Mouse (Mus musculus): ENCODE measurements around the gene Zp1. TPM values are rescaled to one million over a fixed set of nuclear protein-coding genes. Genes with fewer than 3 reads are reported as not detected.
A peak's percentile ranks its signal among the peaks of the same experiment; 100 is the strongest.

Gene Zp1
- polyA plus RNA-seq, 1 experiment from 2014 or later = not detected

DNA sequence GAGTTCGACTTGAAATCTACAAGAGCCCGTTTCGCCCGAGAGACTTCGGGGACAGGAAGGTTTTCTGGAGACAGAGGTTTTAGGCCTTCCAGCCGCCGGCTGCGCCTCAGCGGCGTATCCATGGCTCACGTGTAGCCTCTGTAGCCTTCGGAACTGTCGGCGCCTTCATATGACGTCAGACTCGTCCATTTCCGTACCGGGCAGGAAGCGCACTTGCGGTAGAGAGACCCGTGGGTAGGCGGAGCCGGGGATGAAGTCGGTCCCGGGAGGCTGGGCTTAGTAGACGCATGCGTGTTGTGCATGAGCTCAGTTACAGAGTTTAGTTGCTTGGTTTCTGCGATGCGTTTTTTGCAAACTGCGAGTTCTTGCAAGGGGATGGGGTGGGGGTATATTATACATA is 28.7 kb upstream of the Zp1 start, which contains the start of gene Ccdc86:
Gene Ccdc86 (minus strand): TSS at position 155 of the 400 bp plus-strand sequence.
- peak; percentile 100 for DNase-seq (ENCODE audit: low spot score)
- H3K27me3 ChIP-seq (ENCODE audit: control insufficient read depth, insufficient read depth, low read length) = no peaks in the 10 kb centered on the region
- H3K9ac ChIP-seq (replicated peaks; ENCODE audit: low read length) = peak within 1 kb of the TSS; percentile 79
- WGBS = 0% methylated on average over 30 of the region's 30 CpGs
- peak; percentile 96 for ATAC-seq (replicated peaks; ENCODE audit: insufficient number of reproducible peaks, low FRiP score, low TSS enrichment, low read depth)
- H3K4me3 ChIP-seq (ENCODE audit: low read depth, low read length) = peak within 1 kb of the TSS; percentile 80
- H3K27ac ChIP-seq (replicated peaks; ENCODE audit: low read depth, low read length) = no peak within 1 kb of the TSS
- H3K36me3 ChIP-seq (replicated peaks; ENCODE audit: control insufficient read depth, insufficient read depth, low read depth, low read length) = peaks cover 9% of the 10 kb centered on the region; the same call in 1 of the 2 replicates
- H3K9me3 ChIP-seq (replicated peaks; ENCODE audit: control insufficient read depth, low read length) = no peaks in the 10 kb centered on the region
- H3K4me2 ChIP-seq (ENCODE audit: low read depth, low read length) = peak within 1 kb of the TSS; percentile 97
- no peaks in the 10 kb centered on the region; the same call in 1 of the 2 replicates for H3K4me1 ChIP-seq (ENCODE audit: control insufficient read depth, insufficient read depth, low read length)

DNA sequence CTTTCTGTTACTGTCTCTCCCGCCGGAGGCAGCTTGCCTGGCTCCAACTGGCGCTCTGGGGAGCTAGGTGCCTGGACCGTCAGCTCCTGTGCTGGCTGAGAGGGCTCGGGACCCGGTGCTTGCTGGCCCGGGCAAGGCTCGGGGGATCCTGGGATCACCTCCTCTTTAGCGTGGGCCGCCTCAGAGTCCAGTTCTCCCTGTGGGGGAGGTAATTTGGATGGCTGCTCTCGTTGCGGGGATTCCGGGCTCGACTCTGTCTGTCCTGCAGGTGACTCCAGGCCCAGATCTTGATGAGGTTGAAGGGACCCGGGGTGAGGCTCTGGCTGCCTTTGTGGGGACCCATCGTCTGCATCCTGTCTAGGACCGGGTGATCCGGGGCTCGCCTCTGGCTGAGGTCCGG is 28.0 kb upstream of the Zp1 start:
- Histone ChIP-seq H3K27me3 (ENCODE audit: control insufficient read depth, insufficient read depth, low read length) (no peaks in the 10 kb centered on the region), H3K4me2 (ENCODE audit: low read depth, low read length) (peak overlapping the region; percentile 97), H3K9me3 (replicated peaks; ENCODE audit: control insufficient read depth, low read length) (no peaks in the 10 kb centered on the region), H3K27ac (replicated peaks; ENCODE audit: low read depth, low read length) (no peak overlapping the region), H3K4me3 (ENCODE audit: low read depth, low read length) (peak overlapping the region; percentile 80), H3K9ac (replicated peaks; ENCODE audit: low read length) (peak overlapping the region; percentile 79), H3K36me3 (replicated peaks; ENCODE audit: control insufficient read depth, insufficient read depth, low read depth, low read length) (peaks cover 12% of the 10 kb centered on the region; the same call in 1 of the 2 replicates), H3K4me1 (ENCODE audit: control insufficient read depth, insufficient read depth, low read length) (no peaks in the 10 kb centered on the region; the same call in 1 of the 2 replicates)
- WGBS = under 1% methylated on average over 20 of the region's 20 CpGs
- ATAC-seq (replicated peaks; ENCODE audit: insufficient number of reproducible peaks, low FRiP score, low TSS enrichment, low read depth) = no peak
- DNase-seq (ENCODE audit: low spot score) = no peak

DNA sequence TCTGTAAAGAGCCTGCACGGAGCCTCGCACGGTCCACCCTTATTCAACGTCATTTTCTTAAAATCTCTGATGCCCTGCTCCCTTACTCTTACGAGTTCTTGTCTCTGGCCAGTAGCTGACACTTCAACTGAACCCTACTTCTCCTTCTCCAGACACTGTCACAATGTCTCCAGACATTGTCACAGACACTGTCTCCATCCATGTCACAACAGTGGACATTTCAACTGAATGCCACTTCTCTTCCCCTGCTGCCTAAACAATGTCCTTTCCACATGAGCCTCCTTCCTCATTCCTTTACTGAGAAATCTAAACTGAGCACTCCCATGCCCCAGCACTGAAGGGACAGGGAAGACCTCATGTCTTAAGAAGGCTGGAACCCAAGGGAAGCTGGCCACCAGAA is 26.8 kb upstream of the Zp1 start:
- Histone ChIP-seq H3K4me2 (ENCODE audit: low read depth, low read length) (peak overlapping the region; percentile 97), H3K36me3 (replicated peaks; ENCODE audit: control insufficient read depth, insufficient read depth, low read depth, low read length) (peaks cover 12% of the 10 kb centered on the region; the same call in 1 of the 2 replicates), H3K4me1 (ENCODE audit: control insufficient read depth, insufficient read depth, low read length) (no peaks in the 10 kb centered on the region; the same call in 1 of the 2 replicates), H3K4me3 (ENCODE audit: low read depth, low read length) (peak overlapping the region; percentile 80), H3K9me3 (replicated peaks; ENCODE audit: control insufficient read depth, low read length) (no peaks in the 10 kb centered on the region), H3K27ac (replicated peaks; ENCODE audit: low read depth, low read length) (no peak overlapping the region), H3K9ac (replicated peaks; ENCODE audit: low read length) (no peak overlapping the region; the same call in 1 of the 2 replicates), H3K27me3 (ENCODE audit: control insufficient read depth, insufficient read depth, low read length) (no peaks in the 10 kb centered on the region)
- 80% methylated on average over 5 of the region's 5 CpGs for WGBS
- DNase-seq (ENCODE audit: low spot score) = no peak
- ATAC-seq (replicated peaks; ENCODE audit: insufficient number of reproducible peaks, low FRiP score, low TSS enrichment, low read depth) = no peak

DNA sequence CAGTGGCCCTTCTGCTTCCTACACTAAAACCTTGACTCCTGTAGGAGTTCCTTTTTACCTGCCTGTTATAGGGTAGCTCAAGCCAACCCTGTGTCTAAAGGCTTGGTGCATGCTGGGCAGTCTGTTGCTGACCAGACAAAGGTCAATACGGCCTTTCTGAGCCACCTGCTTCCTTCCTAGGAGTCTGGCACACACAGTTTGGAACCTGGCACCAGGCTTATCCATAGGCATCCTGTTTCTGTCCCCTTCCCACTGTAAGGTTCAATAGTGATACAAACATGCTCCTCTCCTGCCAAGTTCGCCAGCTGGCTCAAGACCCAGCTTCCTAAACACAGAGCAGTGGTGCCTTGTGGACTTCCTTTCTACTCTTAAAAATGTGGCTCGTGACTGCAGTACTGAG is 26.1 kb upstream of the Zp1 start:
- Histone ChIP-seq H3K4me2 (ENCODE audit: low read depth, low read length) (no peak overlapping the region), H3K36me3 (replicated peaks; ENCODE audit: control insufficient read depth, insufficient read depth, low read depth, low read length) (peaks cover 12% of the 10 kb centered on the region; the same call in 1 of the 2 replicates), H3K9ac (replicated peaks; ENCODE audit: low read length) (no peak overlapping the region), H3K4me3 (ENCODE audit: low read depth, low read length) (no peak overlapping the region), H3K4me1 (ENCODE audit: control insufficient read depth, insufficient read depth, low read length) (no peaks in the 10 kb centered on the region; the same call in 1 of the 2 replicates), H3K9me3 (replicated peaks; ENCODE audit: control insufficient read depth, low read length) (no peaks in the 10 kb centered on the region), H3K27me3 (ENCODE audit: control insufficient read depth, insufficient read depth, low read length) (no peaks in the 10 kb centered on the region), H3K27ac (replicated peaks; ENCODE audit: low read depth, low read length) (no peak overlapping the region)
- 79% methylated on average over 3 of the region's 3 CpGs for WGBS
- ATAC-seq (replicated peaks; ENCODE audit: insufficient number of reproducible peaks, low FRiP score, low TSS enrichment, low read depth) = no peak
- no peak for DNase-seq (ENCODE audit: low spot score)

DNA sequence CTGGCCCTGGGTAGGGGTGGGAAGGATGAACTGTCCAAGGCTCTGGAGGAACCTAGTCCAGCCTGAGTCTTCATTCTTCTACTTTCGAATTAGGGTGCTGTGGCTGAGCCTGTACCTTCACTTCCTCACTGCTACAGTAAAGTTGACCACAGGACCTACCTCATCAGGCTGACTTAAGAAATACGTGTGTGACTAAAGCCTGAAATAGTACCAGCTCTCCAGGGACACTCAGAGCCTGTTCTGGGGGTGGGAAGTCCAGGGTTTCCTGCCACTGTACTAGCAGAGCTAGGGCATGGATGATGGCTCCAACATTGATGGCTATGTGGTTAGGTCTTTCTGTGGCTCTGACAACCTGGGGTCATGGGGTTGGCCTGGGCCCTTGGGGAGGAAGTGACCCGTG is 23.5 kb upstream of the Zp1 start:
- ATAC-seq (replicated peaks; ENCODE audit: insufficient number of reproducible peaks, low FRiP score, low TSS enrichment, low read depth) (no peak), DNase-seq (ENCODE audit: low spot score) (no peak)
- Histone ChIP-seq H3K27ac (replicated peaks; ENCODE audit: low read depth, low read length) (no peak overlapping the region), H3K4me2 (ENCODE audit: low read depth, low read length) (no peak overlapping the region), H3K36me3 (replicated peaks; ENCODE audit: control insufficient read depth, insufficient read depth, low read depth, low read length) (peaks cover 12% of the 10 kb centered on the region; the same call in 1 of the 2 replicates), H3K27me3 (ENCODE audit: control insufficient read depth, insufficient read depth, low read length) (no peaks in the 10 kb centered on the region), H3K4me1 (ENCODE audit: control insufficient read depth, insufficient read depth, low read length) (no peaks in the 10 kb centered on the region; the same call in none of the 2 replicates), H3K9me3 (replicated peaks; ENCODE audit: control insufficient read depth, low read length) (no peaks in the 10 kb centered on the region), H3K4me3 (ENCODE audit: low read depth, low read length) (no peak overlapping the region), H3K9ac (replicated peaks; ENCODE audit: low read length) (no peak overlapping the region)
- 84% methylated on average over 3 of the region's 3 CpGs for WGBS

DNA sequence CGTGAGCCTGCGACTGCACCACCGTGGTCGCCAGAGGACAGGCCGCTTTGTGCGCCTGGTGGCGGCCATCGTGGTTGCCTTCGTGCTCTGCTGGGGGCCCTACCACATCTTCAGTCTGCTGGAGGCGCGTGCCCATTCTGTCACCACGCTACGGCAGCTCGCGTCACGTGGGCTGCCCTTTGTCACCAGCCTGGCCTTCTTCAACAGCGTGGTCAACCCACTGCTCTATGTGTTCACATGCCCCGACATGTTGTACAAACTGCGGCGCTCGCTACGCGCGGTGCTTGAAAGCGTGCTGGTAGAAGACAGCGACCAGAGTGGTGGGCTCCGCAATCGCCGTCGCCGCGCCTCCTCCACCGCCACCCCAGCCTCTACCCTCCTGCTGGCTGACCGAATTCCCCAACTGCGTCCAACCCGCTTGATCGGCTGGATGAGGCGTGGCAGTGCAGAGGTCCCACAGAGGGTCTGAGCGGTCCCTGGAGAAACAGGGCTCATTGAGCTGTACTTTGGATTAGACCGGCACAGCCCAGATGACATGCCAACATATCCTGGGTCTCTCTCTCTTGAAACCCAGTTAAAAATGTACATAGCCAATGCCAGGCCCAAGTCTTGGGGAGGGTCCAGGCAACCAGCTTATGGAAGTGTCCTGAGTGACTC is 20.5 kb upstream of the Zp1 start:
- DNase-seq (ENCODE audit: low spot score) = peak; percentile 60
- ATAC-seq (replicated peaks; ENCODE audit: insufficient number of reproducible peaks, low FRiP score, low TSS enrichment, low read depth) = peak; percentile 68

DNA sequence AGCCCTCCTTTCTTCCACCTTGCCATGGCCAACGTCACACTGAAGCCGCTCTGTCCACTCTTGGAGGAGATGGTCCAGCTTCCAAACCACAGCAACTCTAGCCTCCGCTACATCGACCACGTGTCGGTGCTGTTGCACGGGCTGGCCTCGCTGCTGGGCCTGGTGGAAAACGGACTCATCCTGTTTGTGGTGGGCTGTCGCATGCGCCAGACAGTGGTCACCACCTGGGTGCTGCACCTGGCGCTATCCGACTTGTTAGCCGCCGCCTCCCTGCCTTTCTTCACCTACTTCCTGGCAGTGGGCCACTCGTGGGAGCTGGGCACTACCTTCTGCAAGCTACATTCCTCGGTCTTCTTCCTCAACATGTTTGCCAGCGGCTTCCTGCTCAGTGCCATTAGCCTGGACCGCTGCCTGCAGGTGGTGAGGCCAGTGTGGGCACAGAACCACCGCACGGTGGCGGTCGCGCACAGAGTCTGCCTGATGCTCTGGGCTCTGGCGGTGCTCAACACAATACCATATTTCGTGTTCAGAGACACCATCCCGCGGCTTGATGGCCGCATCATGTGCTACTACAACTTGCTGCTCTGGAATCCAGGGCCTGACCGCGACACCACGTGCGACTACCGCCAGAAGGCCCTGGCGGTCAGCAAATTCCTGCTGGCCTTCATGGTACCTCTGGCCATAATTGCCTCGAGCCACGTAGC is 19.8 kb upstream of the Zp1 start:
- 16% methylated on average over 37 of the region's 37 CpGs for WGBS
- DNase-seq (ENCODE audit: low spot score) = peak; percentile 91

More for the DNA sequence above, 20.5 kb upstream of the Zp1 start:
- peak overlapping the region; percentile 73 for H3K4me2 ChIP-seq (ENCODE audit: low read depth, low read length)
- peaks cover 12% of the 10 kb centered on the region; the same call in 1 of the 2 replicates for H3K36me3 ChIP-seq (replicated peaks; ENCODE audit: control insufficient read depth, insufficient read depth, low read depth, low read length)
- no peaks in the 10 kb centered on the region; the same call in 1 of the 2 replicates for H3K4me1 ChIP-seq (ENCODE audit: control insufficient read depth, insufficient read depth, low read length)
- no peaks in the 10 kb centered on the region for H3K9me3 ChIP-seq (replicated peaks; ENCODE audit: control insufficient read depth, low read length)
- H3K9ac ChIP-seq (replicated peaks; ENCODE audit: low read length) = peak overlapping the region; percentile 76
- peak overlapping the region; percentile 33 for H3K4me3 ChIP-seq (ENCODE audit: low read depth, low read length)
- no peak overlapping the region for H3K27ac ChIP-seq (replicated peaks; ENCODE audit: low read depth, low read length)
- WGBS = 2% methylated on average over 40 of the region's 40 CpGs
- no peaks in the 10 kb centered on the region for H3K27me3 ChIP-seq (ENCODE audit: control insufficient read depth, insufficient read depth, low read length)

More for the DNA sequence above, 19.8 kb upstream of the Zp1 start:
- Histone ChIP-seq H3K4me1 (ENCODE audit: control insufficient read depth, insufficient read depth, low read length) (no peaks in the 10 kb centered on the region; the same call in 1 of the 2 replicates), H3K9ac (replicated peaks; ENCODE audit: low read length) (peak overlapping the region; percentile 76), H3K27me3 (ENCODE audit: control insufficient read depth, insufficient read depth, low read length) (no peaks in the 10 kb centered on the region), H3K36me3 (replicated peaks; ENCODE audit: control insufficient read depth, insufficient read depth, low read depth, low read length) (peaks cover 12% of the 10 kb centered on the region; the same call in 1 of the 2 replicates), H3K27ac (replicated peaks; ENCODE audit: low read depth, low read length) (no peak overlapping the region), H3K4me2 (ENCODE audit: low read depth, low read length) (peak overlapping the region; percentile 73), H3K9me3 (replicated peaks; ENCODE audit: control insufficient read depth, low read length) (no peaks in the 10 kb centered on the region), H3K4me3 (ENCODE audit: low read depth, low read length) (peak overlapping the region; percentile 33)
- ATAC-seq (replicated peaks; ENCODE audit: insufficient number of reproducible peaks, low FRiP score, low TSS enrichment, low read depth) = peak; percentile 89

All from embryonic facial prominence, embryonic 11.5 days (tissue).